Mouse (Mus musculus) cortical plate, adult 2 months (tissue): Measurements from ENCODE around the gene Rpl35a.

Experiments used
- CTCF ChIP-seq: fragments of 200-500 bp; IDR thresholded peaks from 2 replicates; pipeline ENCODE4 v1.5.1; 2011; ENCODE audit warnings: mild to moderate bottlenecking, control low read depth, low read length; ENCODE audit not compliant: insufficient read depth; ENCODE audit errors: extremely low read depth
- POLR2A ChIP-seq: fragments of 200-500 bp; IDR thresholded peaks from 2 replicates; pipeline ENCODE4 v1.6.1; 2011; ENCODE audit warnings: mild to moderate bottlenecking, low read length, control low read depth; ENCODE audit not compliant: insufficient read depth; ENCODE audit errors: extremely low read depth

DNA sequence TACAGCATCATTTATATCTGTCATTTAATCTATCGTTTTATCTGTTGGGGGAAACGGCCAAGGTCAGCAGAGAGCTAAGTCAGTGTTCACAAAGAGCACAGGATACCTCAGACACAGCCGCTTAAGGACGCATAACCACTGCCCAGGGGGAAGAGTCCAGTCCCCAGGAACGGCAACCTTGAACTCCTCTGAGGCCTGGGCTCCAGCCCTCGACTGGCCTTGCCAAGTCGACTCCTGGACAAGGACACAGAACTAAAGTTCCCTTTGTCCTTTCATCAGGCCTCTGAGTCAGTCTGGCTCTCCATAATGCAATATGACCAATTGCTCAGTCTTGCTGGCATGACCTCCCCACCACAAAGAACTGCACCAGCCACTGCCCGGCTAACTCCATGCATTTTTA, 29.4 kb downstream of the Rpl35a start:
- TF ChIP-seq POLR2A (no peak), CTCF (no peak)
